Mouse (Mus musculus) ES-Bruce4 (cell line): ENCODE measurements at regions not wholly inside any gene's neighbourhood (a gene's known extent, or its start where the extent isn't known, plus 50 kb on each side); places are given as distances from the start of the nearest gene placed in this dataset.

ENCODE experiments used
- CTCF ChIP-seq: IDR thresholded peaks from one replicate; pipeline ENCODE4 v1.8.1; 2011; ENCODE audit warnings: low read depth, low read length
- EP300 ChIP-seq: IDR thresholded peaks from 2 replicates; pipeline ENCODE4 v1.6.1; 2011; ENCODE audit warnings: low read depth, low read length; ENCODE audit not compliant: insufficient read depth
- POLR2A ChIP-seq: IDR thresholded peaks from one replicate; pipeline ENCODE4 v1.8.1; 2011; ENCODE audit warnings: low read length; ENCODE audit not compliant: insufficient read depth

- TF ChIP-seq CTCF, result no peak
- no peak for TF ChIP-seq EP300
- no peak for TF ChIP-seq POLR2A
Measured at GRCm38 (mm10) chr1:73075699-73076373, 60.1 kb upstream of the Tnp1 start.
